Mouse (Mus musculus): Measurements from ENCODE around the gene Fam57b. TPM values are rescaled to one million over a fixed set of nuclear protein-coding genes. Genes with fewer than 3 reads are reported as not detected.

Gene Fam57b
- total and polyA plus RNA-seq, 3 experiments, result 0.30 TPM; not detected in 2

DNA sequence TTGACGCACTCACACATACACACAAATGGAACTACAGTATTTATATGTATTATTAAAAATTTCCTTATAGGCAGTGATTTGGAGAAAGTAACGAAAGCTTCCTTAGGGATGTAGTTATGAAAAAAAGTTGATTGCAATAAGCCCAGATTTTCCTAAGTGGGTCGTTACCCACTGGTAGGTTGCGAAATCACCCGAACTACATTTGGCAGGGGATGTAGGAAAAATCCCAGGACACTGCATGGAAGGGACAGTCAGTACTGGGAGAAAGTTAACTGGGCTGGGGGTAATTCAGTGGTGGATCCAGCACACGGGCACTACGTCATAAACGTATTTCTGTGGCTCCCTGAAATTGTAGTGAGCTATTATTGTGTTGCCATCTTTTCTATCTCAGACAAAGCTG lies 19.0 kb downstream of the Fam57b start:
- Histone ChIP-seq H3K4me2 (ENCODE audit: insufficient read depth, low read depth, poor library complexity, severe bottlenecking) (no peak overlapping the region), H3K36me3 (replicated peaks in 1 of 2; ENCODE audit: control insufficient read depth in 1 of 2, insufficient read depth in 1 of 2, low read length in 1 of 2) (no peaks in the 10 kb centered on the region), H3K4me1 (ENCODE audit: control insufficient read depth in 1 of 2, insufficient read depth in 2 of 2) (peaks cover 0 to 8% of the 10 kb centered on the region in 2 experiments; a peak in 1 of 4 replicates), H3K9me3 (replicated peaks; ENCODE audit: low read length) (peaks cover 7% of the 10 kb centered on the region), H3K9ac (ENCODE audit: insufficient read depth, low read depth) (no peak overlapping the region), H3K27me3 (replicated peaks) (no peaks in the 10 kb centered on the region), H3K4me3 (replicated peaks in 1 of 3; ENCODE audit: low read depth in 2 of 3, low read length in 2 of 3, poor library complexity in 1 of 3) (no peak overlapping the region), H3K27ac (ENCODE audit: insufficient read depth, low read depth) (no peak overlapping the region), H3K79me2 (replicated peaks; ENCODE audit: control insufficient read depth, extremely low read depth, insufficient read depth, poor library complexity, severe bottlenecking) (no peaks in the 10 kb centered on the region)
- TF ChIP-seq MEF2A (IDR thresholded peaks at IDR 0.05; ENCODE audit: borderline replicate concordance, low read depth, low read length) (no peak), KAT2A (IDR thresholded peaks at IDR 0.05; ENCODE audit: insufficient replicate concordance, low read length) (no peak), MYC (IDR thresholded peaks at IDR 0.05; ENCODE audit: low read depth, low read length) (no peak), USF2 (conservative IDR thresholded peaks at IDR 0.05; ENCODE audit: low read depth, low read length) (no peak), RAD21 (IDR thresholded peaks at IDR 0.05; ENCODE audit: low read depth, low read length) (no peak), MAZ (IDR thresholded peaks at IDR 0.05; ENCODE audit: low read depth, low read length) (no peak), RCOR1 (conservative IDR thresholded peaks at IDR 0.05; ENCODE audit: low read depth, low read length) (no peak), POLR2A (IDR thresholded peaks at IDR 0.05; ENCODE audit: low read depth, low read length) (no peak), ELF1 (IDR thresholded peaks at IDR 0.05; ENCODE audit: low read depth, low read length) (no peak), MAX (IDR thresholded peaks at IDR 0.05; ENCODE audit: low read length) (no peak), ZNF384 (IDR thresholded peaks at IDR 0.05; ENCODE audit: low read depth, low read length) (no peak), NELFE (IDR thresholded peaks at IDR 0.05; ENCODE audit: low read depth, low read length) (no peak), CHD2 (IDR thresholded peaks at IDR 0.05; ENCODE audit: low read length) (no peak)
- no peak for DNase-seq (ENCODE audit: extremely low read depth)
- dilution Hi-C loops (cut with MboI; ENCODE audit: extremely low pct_ligation_motif_present, extremely low pct_unique_long_range_greater_than_20kb, low sequenced_read_pairs) (no loop called here), in situ Hi-C loops (cut with MboI; ENCODE audit: low pct_ligation_motif_present, low pct_unique_long_range_greater_than_20kb, low sequenced_read_pairs) (no loop called here)

DNA sequence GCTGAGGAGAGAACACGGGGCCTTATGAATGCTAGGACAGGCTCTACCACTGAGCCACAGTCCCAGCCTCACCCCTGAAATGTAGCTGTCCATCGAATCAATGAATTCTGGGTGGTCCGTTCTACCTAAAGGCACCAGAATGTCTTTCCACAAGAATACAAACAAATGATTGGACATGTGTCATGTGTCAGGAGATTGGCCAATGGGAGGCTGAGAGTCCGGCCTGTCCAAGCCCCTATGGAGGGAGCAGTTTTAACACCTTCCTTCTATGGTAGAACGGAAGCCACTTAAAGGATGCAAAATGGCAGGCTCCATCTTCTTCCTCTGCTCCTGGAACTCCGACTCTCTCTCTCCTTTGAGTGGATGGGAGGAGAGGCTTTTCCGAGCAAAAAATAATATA lies 20.1 kb downstream of the Fam57b start:
- H3K27ac ChIP-seq (ENCODE audit: insufficient read depth, low read depth), result no peak overlapping the region
- H3K79me2 ChIP-seq (replicated peaks; ENCODE audit: control insufficient read depth, extremely low read depth, insufficient read depth, poor library complexity, severe bottlenecking), result no peaks in the 10 kb centered on the region
- in situ Hi-C loops (cut with MboI; ENCODE audit: low pct_ligation_motif_present, low pct_unique_long_range_greater_than_20kb, low sequenced_read_pairs) (no loop called here), dilution Hi-C loops (cut with MboI; ENCODE audit: extremely low pct_ligation_motif_present, extremely low pct_unique_long_range_greater_than_20kb, low sequenced_read_pairs) (no loop called here)
- H3K4me2 ChIP-seq (ENCODE audit: insufficient read depth, low read depth, poor library complexity, severe bottlenecking), result no peak overlapping the region
- no peak overlapping the region for H3K4me3 ChIP-seq (replicated peaks in 1 of 3; ENCODE audit: low read depth in 2 of 3, low read length in 2 of 3, poor library complexity in 1 of 3)
- no peak overlapping the region for H3K9ac ChIP-seq (ENCODE audit: insufficient read depth, low read depth)
- no peak for TF ChIP-seq ZKSCAN1 (IDR thresholded peaks at IDR 0.05; ENCODE audit: borderline replicate concordance, low read depth, low read length)
- no peak for TF ChIP-seq TBP (conservative IDR thresholded peaks at IDR 0.05; ENCODE audit: low read depth, low read length)
- no peak for TF ChIP-seq NELFE (IDR thresholded peaks at IDR 0.05; ENCODE audit: low read depth, low read length)
- TF ChIP-seq JUN (IDR thresholded peaks at IDR 0.05; ENCODE audit: insufficient read depth, low read depth, low read length), result no peak
- TF ChIP-seq ELF1 (IDR thresholded peaks at IDR 0.05; ENCODE audit: low read depth, low read length), result no peak
- no peak for TF ChIP-seq ZNF384 (IDR thresholded peaks at IDR 0.05; ENCODE audit: low read depth, low read length)
- TF ChIP-seq GABPA (IDR thresholded peaks at IDR 0.05; ENCODE audit: insufficient replicate concordance, low read depth, low read length), result no peak
- TF ChIP-seq HCFC1 (IDR thresholded peaks at IDR 0.05; ENCODE audit: low read depth, low read length), result no peak
- no peak for TF ChIP-seq MAX (IDR thresholded peaks at IDR 0.05; ENCODE audit: low read length)
- TF ChIP-seq USF1 (IDR thresholded peaks at IDR 0.05; ENCODE audit: low read depth, low read length), result no peak
- TF ChIP-seq POLR2A (IDR thresholded peaks at IDR 0.05; ENCODE audit: low read depth, low read length), result no peak
- no peak for TF ChIP-seq MYC (IDR thresholded peaks at IDR 0.05; ENCODE audit: low read depth, low read length)
- TF ChIP-seq CHD2 (IDR thresholded peaks at IDR 0.05; ENCODE audit: low read length), result no peak
- TF ChIP-seq JUND (conservative IDR thresholded peaks at IDR 0.05; ENCODE audit: low read depth, low read length), result no peak
- peaks cover 3% of the 10 kb centered on the region for H3K9me3 ChIP-seq (replicated peaks; ENCODE audit: low read length)
- H3K4me1 ChIP-seq (ENCODE audit: control insufficient read depth in 1 of 2, insufficient read depth in 2 of 2), result peaks cover 4 to 6% of the 10 kb centered on the region in 2 experiments; a peak in 2 of 4 replicates
- DNase-seq (ENCODE audit: extremely low read depth), result no peak
- no peaks in the 10 kb centered on the region for H3K36me3 ChIP-seq (replicated peaks in 1 of 2; ENCODE audit: control insufficient read depth in 1 of 2, insufficient read depth in 1 of 2, low read length in 1 of 2)
- no peaks in the 10 kb centered on the region for H3K27me3 ChIP-seq (replicated peaks)
